Mouse (Mus musculus): ENCODE results near the gene Samd4b. TPM values are rescaled to one million over a fixed set of nuclear protein-coding genes. Genes with fewer than 3 reads are reported as not detected.
A peak's percentile ranks its signal among the peaks of the same experiment; 100 is the strongest.

Gene Samd4b
- total RNA-seq, 2 experiments from 2014 or later = 74.9 to 78.9 TPM

GRCm38 (mm10) chr7:28586663-28587411 is 11.1 kb downstream of the Samd4b start:
- no peak overlapping the region for H3K4me3 ChIP-seq
- peak overlapping the region; percentile 12; the same call in 1 of the 2 replicates for H3K27ac ChIP-seq
- intact Hi-C loops (cut with DNase I) = no loop called here
- DNase-seq (ENCODE audit: extremely low spot score in 1 of 2, low spot score in 2 of 2) = no peak
- TF ChIP-seq CTCF (IDR thresholded peaks at IDR 0.05) = no peak

GRCm38 (mm10) chr7:28585001-28585400 is 12.9 kb downstream of the Samd4b start:
- H3K27ac ChIP-seq = peak overlapping the region; percentile 33; the same call in 1 of the 2 replicates
- TF ChIP-seq CTCF (IDR thresholded peaks at IDR 0.05) = no peak

GRCm38 (mm10) chr7:28584468-28584867 is 13.5 kb downstream of the Samd4b start:
- H3K27ac ChIP-seq = peak overlapping the region; percentile 60
- TF ChIP-seq CTCF (IDR thresholded peaks at IDR 0.05) = no peak
- H3K4me3 ChIP-seq = no peak overlapping the region
- DNase-seq (ENCODE audit: extremely low spot score in 1 of 2, low spot score in 2 of 2) = no peak
- intact Hi-C loops (cut with DNase I) = no loop called here

More at GRCm38 (mm10) chr7:28585001-28585400, 12.9 kb downstream of the Samd4b start:
- intact Hi-C loops (cut with DNase I) = no loop called here
- no peak for DNase-seq (ENCODE audit: extremely low spot score in 1 of 2, low spot score in 2 of 2)
- no peak overlapping the region for H3K4me3 ChIP-seq

- intact Hi-C loops (cut with DNase I) = no loop called here
- no peak for TF ChIP-seq CTCF (IDR thresholded peaks at IDR 0.05)
- no peak for DNase-seq (ENCODE audit: extremely low spot score in 1 of 2, low spot score in 2 of 2)
- peak overlapping the region; percentile 60; the same call in 1 of the 2 replicates for H3K27ac ChIP-seq
- no peak overlapping the region for H3K4me3 ChIP-seq
Observed at GRCm38 (mm10) chr7:28583570-28584344, 14.2 kb downstream of the Samd4b start.

DNA sequence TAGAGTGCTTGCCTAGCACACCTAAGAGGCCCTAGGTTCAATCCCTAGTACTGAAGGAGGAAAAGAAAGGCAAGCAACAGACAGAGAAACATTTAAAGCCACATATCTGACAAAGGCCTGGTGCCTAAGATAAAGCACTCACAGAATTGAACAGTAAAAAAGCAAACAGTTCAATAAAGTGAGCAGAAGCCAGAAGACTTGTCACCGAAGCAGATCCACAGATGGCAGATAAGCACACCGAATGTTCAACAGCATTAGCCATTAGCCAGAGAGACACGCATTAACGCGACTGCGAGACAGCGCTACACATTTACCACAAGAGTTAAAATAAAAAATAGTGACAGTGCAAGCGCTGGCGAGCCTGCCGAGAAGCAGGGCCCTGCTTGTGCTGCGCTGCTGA is 15.1 kb downstream of the Samd4b start:
- TF ChIP-seq CTCF (IDR thresholded peaks at IDR 0.05) = no peak
- no peak overlapping the region for H3K4me3 ChIP-seq
- 0 out of 2 replicates have a peak overlapping the region, but pooled peaks have one; percentile 33 for H3K27ac ChIP-seq
- DNase-seq (ENCODE audit: extremely low spot score in 1 of 2, low spot score in 2 of 2) = no peak
- intact Hi-C loops (cut with DNase I) = no loop called here

DNA sequence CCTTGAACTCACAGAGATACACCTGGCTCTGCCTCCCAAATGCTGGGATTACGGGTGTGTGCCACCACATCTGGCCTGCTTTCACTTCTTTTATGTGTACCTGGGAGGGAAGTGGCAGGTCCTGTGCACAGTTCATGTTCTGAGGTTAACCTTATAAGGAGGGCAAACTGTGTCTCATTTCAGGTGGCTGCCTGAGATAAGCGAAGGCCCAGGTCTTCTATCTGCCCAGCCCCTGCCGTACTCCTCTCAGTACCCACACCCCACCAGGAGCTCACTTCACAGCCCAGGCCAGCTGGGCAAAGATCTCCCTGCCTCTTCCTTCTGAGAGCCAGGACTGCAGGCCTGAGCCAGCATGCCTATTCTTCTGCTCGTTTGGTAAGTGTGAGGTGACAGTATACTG is 16.2 kb downstream of the Samd4b start:
- intact Hi-C loops (cut with DNase I) = no loop called here
- Histone ChIP-seq H3K27ac (no peak overlapping the region), H3K4me3 (no peak overlapping the region)
- no peak for TF ChIP-seq CTCF (IDR thresholded peaks at IDR 0.05)
- DNase-seq (ENCODE audit: extremely low spot score in 1 of 2, low spot score in 2 of 2) = no peak

GRCm38 (mm10) chr7:28579826-28580225 is 18.1 kb downstream of the Samd4b start:
- intact Hi-C loops (cut with DNase I) = no loop called here
- H3K27ac ChIP-seq = no peak overlapping the region
- no peak for DNase-seq (ENCODE audit: extremely low spot score in 1 of 2, low spot score in 2 of 2)
- TF ChIP-seq CTCF (IDR thresholded peaks at IDR 0.05) = no peak
- no peak overlapping the region for H3K4me3 ChIP-seq

DNA sequence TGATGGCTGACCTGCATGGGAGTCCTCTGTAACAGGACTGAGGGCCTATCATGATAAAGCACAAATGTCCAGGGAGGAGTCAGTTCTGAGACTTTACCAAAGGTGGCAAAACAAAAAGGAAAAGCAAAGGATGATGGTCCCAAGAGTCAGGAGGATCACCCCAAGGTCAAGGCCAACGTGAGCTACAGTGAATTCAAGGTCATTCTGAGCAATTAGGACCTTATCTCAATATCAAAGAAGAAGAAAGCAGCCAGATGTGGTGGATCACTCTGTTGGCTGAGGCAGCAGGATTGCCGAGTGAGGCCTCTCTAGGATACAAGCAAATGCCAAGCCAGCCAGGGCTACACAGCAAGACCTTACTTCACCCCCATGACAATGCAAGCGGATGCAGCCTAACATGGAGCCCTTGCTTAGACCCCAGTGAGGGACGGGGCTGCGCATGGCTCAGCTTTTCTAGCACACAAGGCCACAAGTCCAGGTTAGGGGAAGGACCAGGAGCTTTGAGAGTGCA is 19.3 kb downstream of the Samd4b start:
- intact Hi-C loops (cut with DNase I) = no loop called here
- Histone ChIP-seq H3K4me3 (no peak overlapping the region), H3K27ac (no peak overlapping the region)
- no peak for TF ChIP-seq CTCF (IDR thresholded peaks at IDR 0.05)
- DNase-seq (ENCODE audit: extremely low spot score in 1 of 2, low spot score in 2 of 2) = no peak

- intact Hi-C loops (cut with DNase I) = no loop called here
- no peak overlapping the region for H3K27ac ChIP-seq
- H3K4me3 ChIP-seq = no peak overlapping the region
- no peak for TF ChIP-seq CTCF (IDR thresholded peaks at IDR 0.05)
- DNase-seq (ENCODE audit: extremely low spot score in 1 of 2, low spot score in 2 of 2) = no peak
Observed at GRCm38 (mm10) chr7:28577826-28578542, 20.0 kb downstream of the Samd4b start.

DNA sequence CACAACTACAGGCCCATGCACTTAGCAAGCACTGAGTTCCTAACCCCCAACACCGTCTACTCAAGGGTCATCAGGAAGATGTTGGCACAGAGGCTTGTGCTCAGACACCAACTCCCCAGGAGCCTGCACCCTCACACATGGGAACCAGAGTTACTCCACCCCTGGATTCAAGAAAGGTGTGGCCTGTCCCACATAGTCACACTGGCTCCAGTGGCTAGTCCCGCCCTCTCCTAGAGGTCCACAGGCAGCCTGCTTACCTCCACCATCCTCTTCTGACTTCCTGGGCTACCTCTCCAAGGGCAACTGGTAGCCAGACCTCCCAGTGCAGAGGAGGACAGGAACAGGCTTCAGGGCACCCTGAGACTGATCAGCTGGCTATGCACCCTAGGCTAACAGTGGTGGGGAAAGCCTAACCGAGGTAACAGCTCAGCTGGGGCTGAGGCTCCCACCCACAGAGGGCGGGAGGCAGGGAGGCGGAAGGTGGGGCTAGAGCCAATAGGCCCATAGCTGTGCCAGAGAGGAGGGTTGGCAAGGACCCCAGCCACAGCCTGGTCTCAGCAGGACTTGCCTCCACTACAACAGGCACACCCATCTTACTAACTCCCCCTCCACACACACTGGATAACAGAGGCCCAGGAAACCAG is 21.6 kb downstream of the Samd4b start:
- Histone ChIP-seq H3K27ac (no peak overlapping the region), H3K4me3 (no peak overlapping the region)
- no peak for DNase-seq (ENCODE audit: extremely low spot score in 1 of 2, low spot score in 2 of 2)
- intact Hi-C loops (cut with DNase I) = no loop called here
- no peak for TF ChIP-seq CTCF (IDR thresholded peaks at IDR 0.05)

GRCm38 (mm10) chr7:28575597-28575996 is 22.3 kb downstream of the Samd4b start:
- intact Hi-C loops (cut with DNase I) = no loop called here
- TF ChIP-seq CTCF (IDR thresholded peaks at IDR 0.05) = no peak
- DNase-seq (ENCODE audit: extremely low spot score in 1 of 2, low spot score in 2 of 2) = no peak
- H3K27ac ChIP-seq = no peak overlapping the region
- H3K4me3 ChIP-seq = no peak overlapping the region

Measured in left cerebral cortex, adult 2 months (tissue).